Mouse (Mus musculus) intestine, embryonic 16.5 days (tissue): ENCODE measurements around the gene Atp5mpl. TPM values are rescaled to one million over a fixed set of nuclear protein-coding genes. Genes with fewer than 3 reads are reported as not detected.
"Not testable (repeated sequence)": the region's sequence is repeated elsewhere in the genome, so short reads cannot be mapped to it uniquely, and the experiment has no call there.

ENCODE experiments used
- ATAC-seq: fragments of 200-750 bp; cut with Nextera tagmentation; 2 replicates; pipeline ENCODE4 v1.8.0; 2017; ENCODE audit warnings: moderate TSS enrichment, moderate library complexity
- H3K27ac ChIP-seq: fragments of 300-500 bp; sonication (generic); 2 replicates; pipeline ENCODE4 v1.5.1; 2014; ENCODE audit warnings: mild to moderate bottlenecking, low read length
- H3K27me3 ChIP-seq: fragments of 300-500 bp; sonication (generic); replicated peaks from 2 replicates; pipeline ENCODE4 v1.6.1; 2014; ENCODE audit warnings: low read length, control low read depth, mixed read lengths; ENCODE audit not compliant: control insufficient read depth, insufficient read depth
- H3K36me3 ChIP-seq: fragments of 300-500 bp; sonication (generic); 2 replicates; pipeline ENCODE4 v1.6.1; 2014; ENCODE audit warnings: low read length, control low read depth; ENCODE audit not compliant: control insufficient read depth, insufficient read depth
- H3K4me1 ChIP-seq: fragments of 300-500 bp; sonication (generic); 2 replicates; pipeline ENCODE4 v1.6.1; 2014; ENCODE audit warnings: low read length, control low read depth, mixed read lengths; ENCODE audit not compliant: control insufficient read depth, insufficient read depth
- H3K4me2 ChIP-seq: fragments of 300-500 bp; sonication (generic); 2 replicates; pipeline ENCODE4 v1.6.1; 2014; ENCODE audit warnings: low read depth, low read length, control low read depth
- H3K4me3 ChIP-seq: fragments of 300-500 bp; sonication (generic); 2 replicates; pipeline ENCODE4 v1.5.1; 2014; ENCODE audit warnings: mild to moderate bottlenecking, low read length
- H3K9ac ChIP-seq: fragments of 300-500 bp; sonication (generic); 2 replicates; pipeline ENCODE4 v1.6.1; 2014; ENCODE audit warnings: low read depth, low read length
- H3K9me3 ChIP-seq: fragments of 300-500 bp; sonication (generic); 2 replicates; pipeline ENCODE4 v1.6.1; 2016; ENCODE audit warnings: low read length, control low read depth; ENCODE audit not compliant: control insufficient read depth
- WGBS: fragments of 180-500 bp; shearing (Covaris S2); extraction: QIAGEN DNeasy Blood & Tissue Kit; methylation state at CpG from one replicate; pipeline ENCODE4 v1.1.7; 2014; 5-methylcytosine and 5-hydroxymethylcytosine counted together
- polyA plus RNA-seq: library from polyadenylated mRNA; unstranded; fragments of >200 nt; fragmentation: Nextera tagmentation; extraction: Ambion mirVana; gene quantifications from 2 replicates; pipeline ENCODE4 v1.2.1, GENCODE M21; 2015

The Atp5mpl gene
- polyA plus RNA-seq, 1 experiment from 2014 or later = 900 TPM

GRCm38 (mm10) chr12:111958101-111958865 is 8.5 kb downstream of the Atp5mpl start:
- Histone ChIP-seq H3K4me3 (no peak overlapping the region), H3K4me2 (no peak overlapping the region), H3K27me3 (no peaks in the 10 kb centered on the region), H3K9ac (no peak overlapping the region), H3K9me3 (no peaks in the 10 kb centered on the region), H3K4me1 (no peaks in the 10 kb centered on the region), H3K27ac (no peak overlapping the region), H3K36me3 (peaks cover 20% of the 10 kb centered on the region)
- WGBS = 45% methylated on average over 9 of the region's 9 CpGs
- peak; percentile 81 for ATAC-seq

GRCm38 (mm10) chr12:111956173-111956572 is 10.6 kb downstream of the Atp5mpl start:
- no peaks in the 10 kb centered on the region for H3K27me3 ChIP-seq
- no peak overlapping the region for H3K4me3 ChIP-seq
- H3K4me2 ChIP-seq = no peak overlapping the region
- no peak overlapping the region for H3K27ac ChIP-seq
- H3K36me3 ChIP-seq = peaks cover 17% of the 10 kb centered on the region
- 74% methylated on average over 5 of the region's 5 CpGs for WGBS
- peaks cover 13% of the 10 kb centered on the region; the same call in 1 of the 2 replicates for H3K4me1 ChIP-seq
- no peak for ATAC-seq
- H3K9ac ChIP-seq = no peak overlapping the region
- H3K9me3 ChIP-seq = no peaks in the 10 kb centered on the region

GRCm38 (mm10) chr12:111951701-111952100 is 15.1 kb downstream of the Atp5mpl start:
- Histone ChIP-seq H3K4me2 (no peak overlapping the region), H3K9me3 (no peaks in the 10 kb centered on the region), H3K4me3 (no peak overlapping the region), H3K27ac (peak overlapping the region; percentile 23; the same call in 1 of the 2 replicates), H3K9ac (no peak overlapping the region), H3K27me3 (no peaks in the 10 kb centered on the region), H3K36me3 (no peaks in the 10 kb centered on the region), H3K4me1 (peaks cover 20% of the 10 kb centered on the region)
- WGBS = 23% methylated on average over 5 of the region's 5 CpGs
- peak; percentile 57 for ATAC-seq

DNA sequence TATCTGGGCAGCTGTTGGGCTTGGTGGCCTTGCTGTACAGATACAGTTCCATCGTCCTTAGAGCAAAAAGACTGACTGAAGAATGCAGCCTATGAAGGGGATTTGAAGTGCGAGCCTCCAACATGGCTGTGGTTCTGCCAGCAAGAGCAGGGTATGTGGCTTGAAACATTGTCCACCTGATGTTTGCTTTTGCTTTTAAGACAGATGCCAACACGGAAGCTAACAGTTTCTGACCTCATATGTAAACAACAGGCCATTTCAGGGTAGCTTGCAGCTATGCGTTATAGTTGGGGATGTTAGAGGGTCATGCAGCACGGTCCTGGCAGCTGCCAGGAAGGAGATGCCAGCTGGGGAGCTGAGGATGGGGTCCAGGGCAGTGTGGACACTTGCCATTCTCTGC is 16.3 kb downstream of the Atp5mpl start:
- H3K4me1 ChIP-seq = peaks cover 29% of the 10 kb centered on the region
- H3K36me3 ChIP-seq = no peaks in the 10 kb centered on the region
- WGBS = 54% methylated on average over 5 of the region's 5 CpGs
- H3K27ac ChIP-seq = no peak overlapping the region
- no peak overlapping the region for H3K9ac ChIP-seq
- no peak for ATAC-seq
- H3K4me3 ChIP-seq = no peak overlapping the region
- H3K27me3 ChIP-seq = no peaks in the 10 kb centered on the region
- H3K4me2 ChIP-seq = no peak overlapping the region
- no peaks in the 10 kb centered on the region for H3K9me3 ChIP-seq

GRCm38 (mm10) chr12:111946716-111947115 is 20.1 kb downstream of the Atp5mpl start:
- H3K9ac ChIP-seq = peak overlapping the region; percentile 2
- no peaks in the 10 kb centered on the region for H3K36me3 ChIP-seq
- ATAC-seq = peak; percentile 45
- peak overlapping the region; percentile 21 for H3K27ac ChIP-seq
- H3K4me3 ChIP-seq = no peak overlapping the region
- H3K27me3 ChIP-seq = no peaks in the 10 kb centered on the region
- 36% methylated on average over 2 of the region's 2 CpGs for WGBS
- H3K4me2 ChIP-seq = no peak overlapping the region
- peaks cover 41% of the 10 kb centered on the region for H3K4me1 ChIP-seq
- H3K9me3 ChIP-seq = no peaks in the 10 kb centered on the region

GRCm38 (mm10) chr12:111945765-111946655 is 20.8 kb downstream of the Atp5mpl start:
- peak overlapping the region; percentile 30; the same call in 1 of the 2 replicates for H3K9ac ChIP-seq
- H3K4me3 ChIP-seq, H3K9me3 ChIP-seq, H3K4me2 ChIP-seq, H3K27me3 ChIP-seq, H3K36me3 ChIP-seq: not testable (repeated sequence)
- H3K4me1 ChIP-seq = peaks cover 36% of the 10 kb centered on the region
- peak; percentile 61 for ATAC-seq
- H3K27ac ChIP-seq = peak overlapping the region; percentile 88
- WGBS = 63% methylated on average over 11 of the region's 15 CpGs

GRCm38 (mm10) chr12:111945115-111945514 is 21.7 kb downstream of the Atp5mpl start:
- Histone ChIP-seq H3K9me3 (no peaks in the 10 kb centered on the region), H3K27me3 (no peaks in the 10 kb centered on the region), H3K4me3 (no peak overlapping the region), H3K27ac (peak overlapping the region; percentile 88), H3K36me3 (no peaks in the 10 kb centered on the region), H3K9ac (0 out of 2 replicates have a peak overlapping the region, but pooled peaks have one; percentile 30), H3K4me1 (peaks cover 36% of the 10 kb centered on the region), H3K4me2 (no peak overlapping the region)
- ATAC-seq = peak; percentile 17
- 39% methylated on average over 8 of the region's 8 CpGs for WGBS

- H3K9ac ChIP-seq = peak overlapping the region; percentile 50; the same call in 1 of the 2 replicates
- peak overlapping the region; percentile 38 for H3K4me2 ChIP-seq
- ATAC-seq = peak; percentile 75
- H3K27ac ChIP-seq = peak overlapping the region; percentile 88
- H3K36me3 ChIP-seq, H3K27me3 ChIP-seq, H3K9me3 ChIP-seq: not testable (repeated sequence)
- H3K4me1 ChIP-seq = peaks cover 35% of the 10 kb centered on the region
- 57% methylated on average over 15 of the region's 20 CpGs for WGBS
- peak overlapping the region; percentile 16 for H3K4me3 ChIP-seq
Measured at GRCm38 (mm10) chr12:111944065-111944987, 22.5 kb downstream of the Atp5mpl start.
